Mouse (Mus musculus): ENCODE measurements around the gene Fads6. TPM values are rescaled to one million over a fixed set of nuclear protein-coding genes. Genes with fewer than 3 reads are reported as not detected.

Gene Fads6
- polyA plus RNA-seq, 1 experiment from 2014 or later = 0.31 TPM

- Histone ChIP-seq H3K4me1 (peaks cover 19% of the 10 kb centered on the region), H3K9me3 (no peaks in the 10 kb centered on the region), H3K9ac (no peak overlapping the region), H3K4me2 (no peak overlapping the region; the same call in 1 of the 2 replicates), H3K36me3 (peaks cover 19% of the 10 kb centered on the region), H3K4me3 (peak overlapping the region; percentile 30), H3K27ac (no peak overlapping the region), H3K27me3 (peaks cover 88% of the 10 kb centered on the region)
- no peak for ATAC-seq (ENCODE audit: insufficient number of reproducible peaks, insufficient read depth, low FRiP score, low TSS enrichment, low read depth)
- WGBS = 3% methylated on average over 20 of the region's 20 CpGs
Measured at GRCm38 (mm10) chr11:115265771-115266399, 31.6 kb downstream of the Fads6 start.

- Histone ChIP-seq H3K9me3 (no peaks in the 10 kb centered on the region), H3K27ac (no peak overlapping the region), H3K4me2 (peak overlapping the region; percentile 57), H3K4me1 (peaks cover 19% of the 10 kb centered on the region), H3K9ac (0 out of 2 replicates have a peak overlapping the region, but pooled peaks have one; percentile 2), H3K27me3 (peaks cover 97% of the 10 kb centered on the region), H3K36me3 (peaks cover 17% of the 10 kb centered on the region), H3K4me3 (peak overlapping the region; percentile 30)
- WGBS = 5% methylated on average over 39 of the region's 39 CpGs
- ATAC-seq (ENCODE audit: insufficient number of reproducible peaks, insufficient read depth, low FRiP score, low TSS enrichment, low read depth) = no peak
Measured at GRCm38 (mm10) chr11:115264862-115265668, 32.4 kb downstream of the Fads6 start.

GRCm38 (mm10) chr11:115264136-115264861 lies 33.2 kb downstream of the Fads6 start:
- Histone ChIP-seq H3K4me1 (peaks cover 19% of the 10 kb centered on the region), H3K9me3 (no peaks in the 10 kb centered on the region), H3K4me2 (no peak overlapping the region), H3K27me3 (peaks cover 100% of the 10 kb centered on the region), H3K36me3 (peaks cover 14% of the 10 kb centered on the region), H3K4me3 (no peak overlapping the region), H3K9ac (no peak overlapping the region), H3K27ac (no peak overlapping the region)
- 62% methylated on average over 7 of the region's 7 CpGs for WGBS
- no peak for ATAC-seq (ENCODE audit: insufficient number of reproducible peaks, insufficient read depth, low FRiP score, low TSS enrichment, low read depth)

- Histone ChIP-seq H3K27ac (no peak overlapping the region), H3K9me3 (no peaks in the 10 kb centered on the region), H3K4me1 (peaks cover 22% of the 10 kb centered on the region), H3K36me3 (0 out of 2 replicates have a peak, but pooled peaks cover under 1% of the 10 kb centered on the region), H3K9ac (no peak overlapping the region), H3K4me2 (no peak overlapping the region), H3K27me3 (peaks cover 100% of the 10 kb centered on the region), H3K4me3 (no peak overlapping the region)
- no peak for ATAC-seq (ENCODE audit: insufficient number of reproducible peaks, insufficient read depth, low FRiP score, low TSS enrichment, low read depth)
- 77% methylated on average over 11 of the region's 11 CpGs for WGBS
Measured at GRCm38 (mm10) chr11:115262954-115263353, 34.5 kb downstream of the Fads6 start.

- Histone ChIP-seq H3K4me1 (peaks cover 8% of the 10 kb centered on the region), H3K27ac (no peak overlapping the region), H3K36me3 (no peaks in the 10 kb centered on the region), H3K9me3 (no peaks in the 10 kb centered on the region), H3K9ac (no peak overlapping the region), H3K4me3 (no peak overlapping the region), H3K27me3 (peaks cover 100% of the 10 kb centered on the region), H3K4me2 (no peak overlapping the region)
- no peak for ATAC-seq (ENCODE audit: insufficient number of reproducible peaks, insufficient read depth, low FRiP score, low TSS enrichment, low read depth)
- 61% methylated on average over 4 of the region's 4 CpGs for WGBS
Measured at GRCm38 (mm10) chr11:115259134-115259533, 38.3 kb downstream of the Fads6 start.

GRCm38 (mm10) chr11:115257775-115258510 lies 39.5 kb downstream of the Fads6 start:
- Histone ChIP-seq H3K4me3 (peak overlapping the region; percentile 27), H3K36me3 (no peaks in the 10 kb centered on the region), H3K4me1 (peaks cover 8% of the 10 kb centered on the region), H3K9ac (no peak overlapping the region), H3K9me3 (no peaks in the 10 kb centered on the region), H3K27me3 (peaks cover 99% of the 10 kb centered on the region), H3K27ac (no peak overlapping the region), H3K4me2 (peak overlapping the region; percentile 50)
- WGBS = 17% methylated on average over 59 of the region's 59 CpGs
- ATAC-seq (ENCODE audit: insufficient number of reproducible peaks, insufficient read depth, low FRiP score, low TSS enrichment, low read depth) = no peak

- no peak for ATAC-seq (ENCODE audit: insufficient number of reproducible peaks, insufficient read depth, low FRiP score, low TSS enrichment, low read depth)
- Histone ChIP-seq H3K9me3 (no peaks in the 10 kb centered on the region), H3K4me1 (peaks cover 15% of the 10 kb centered on the region)
Measured at GRCm38 (mm10) chr11:115251258-115251657, 46.2 kb downstream of the Fads6 start.

GRCm38 (mm10) chr11:115250405-115251090 lies 46.9 kb downstream of the Fads6 start:
- peaks cover 15% of the 10 kb centered on the region for H3K4me1 ChIP-seq
- peaks cover 96% of the 10 kb centered on the region for H3K27me3 ChIP-seq
- 0 out of 2 replicates have a peak, but pooled peaks cover under 1% of the 10 kb centered on the region for H3K36me3 ChIP-seq
- H3K9ac ChIP-seq = peak overlapping the region; percentile 62
- no peak overlapping the region for H3K27ac ChIP-seq
- no peak for ATAC-seq (ENCODE audit: insufficient number of reproducible peaks, insufficient read depth, low FRiP score, low TSS enrichment, low read depth)
- H3K9me3 ChIP-seq = no peaks in the 10 kb centered on the region
- H3K4me3 ChIP-seq = peak overlapping the region; percentile 49
- 2% methylated on average over 36 of the region's 36 CpGs for WGBS
- peak overlapping the region; percentile 93 for H3K4me2 ChIP-seq

More at GRCm38 (mm10) chr11:115251258-115251657, 46.2 kb downstream of the Fads6 start:
- H3K27ac ChIP-seq = no peak overlapping the region
- peaks cover 98% of the 10 kb centered on the region for H3K27me3 ChIP-seq
- H3K9ac ChIP-seq = no peak overlapping the region
- WGBS = 59% methylated on average over 3 of the region's 3 CpGs
- no peak overlapping the region for H3K4me3 ChIP-seq
- H3K36me3 ChIP-seq = no peaks in the 10 kb centered on the region
- no peak overlapping the region for H3K4me2 ChIP-seq

GRCm38 (mm10) chr11:115249721-115250404 lies 47.6 kb downstream of the Fads6 start:
- 2% methylated on average over 63 of the region's 63 CpGs for WGBS
- no peaks in the 10 kb centered on the region for H3K9me3 ChIP-seq
- H3K4me1 ChIP-seq = peaks cover 15% of the 10 kb centered on the region
- H3K27me3 ChIP-seq = peaks cover 89% of the 10 kb centered on the region
- no peak overlapping the region for H3K27ac ChIP-seq
- H3K9ac ChIP-seq = peak overlapping the region; percentile 62
- ATAC-seq (ENCODE audit: insufficient number of reproducible peaks, insufficient read depth, low FRiP score, low TSS enrichment, low read depth) = no peak
- peak overlapping the region; percentile 93 for H3K4me2 ChIP-seq
- peaks cover 7% of the 10 kb centered on the region for H3K36me3 ChIP-seq
- H3K4me3 ChIP-seq = peak overlapping the region; percentile 49

- Histone ChIP-seq H3K27me3 (peaks cover 71% of the 10 kb centered on the region), H3K27ac (no peak overlapping the region), H3K4me2 (no peak overlapping the region), H3K9ac (no peak overlapping the region), H3K36me3 (peaks cover 25% of the 10 kb centered on the region), H3K4me1 (peaks cover 15% of the 10 kb centered on the region), H3K9me3 (no peaks in the 10 kb centered on the region), H3K4me3 (no peak overlapping the region)
- WGBS = 76% methylated on average over 6 of the region's 6 CpGs
- no peak for ATAC-seq (ENCODE audit: insufficient number of reproducible peaks, insufficient read depth, low FRiP score, low TSS enrichment, low read depth)
Measured at GRCm38 (mm10) chr11:115247945-115248344, 49.5 kb downstream of the Fads6 start.

Measured in embryonic facial prominence, embryonic 13.5 days (tissue).